Mouse (Mus musculus) R1 (cell line): ENCODE data around the gene Scrt2.

ENCODE experiments used
- DNase-seq: peaks from one replicate; pipeline ENCODE4 v3.0.0-alpha.2; 2018; ENCODE audit warnings: low read depth, low spot score

The Scrt2 gene

GRCm38 (mm10) chr2:152105318-152106224 lies 24.2 kb downstream of the Scrt2 start, which contains the start of gene Srxn1:
Gene Srxn1, plus strand, starts transcription at chr2:152105516.
- DNase-seq: peak; percentile 86

GRCm38 (mm10) chr2:152106225-152106595 lies 24.9 kb downstream of the Scrt2 start:
- DNase-seq: no peak

- DNase-seq: peak; percentile 42
These were observed 25.3 kb downstream of the Scrt2 start for GRCm38 (mm10) chr2:152106597-152106996.

GRCm38 (mm10) chr2:152108702-152109101 lies 27.4 kb downstream of the Scrt2 start:
- no peak for DNase-seq

GRCm38 (mm10) chr2:152109386-152109785 lies 28.1 kb downstream of the Scrt2 start:
- DNase-seq: no peak

- no peak for DNase-seq
These were observed 30.0 kb downstream of the Scrt2 start for GRCm38 (mm10) chr2:152111311-152111710.

GRCm38 (mm10) chr2:152111920-152112319 lies 30.6 kb downstream of the Scrt2 start:
- DNase-seq: peak; percentile 95

GRCm38 (mm10) chr2:152112490-152112889 lies 31.2 kb downstream of the Scrt2 start:
- DNase-seq: no peak

GRCm38 (mm10) chr2:152112970-152113369 lies 31.6 kb downstream of the Scrt2 start:
- DNase-seq: no peak

GRCm38 (mm10) chr2:152114057-152114975 lies 33.0 kb downstream of the Scrt2 start:
- DNase-seq: no peak

GRCm38 (mm10) chr2:152117694-152118093 lies 36.4 kb downstream of the Scrt2 start:
- no peak for DNase-seq

- no peak for DNase-seq
These were observed 38.0 kb downstream of the Scrt2 start for GRCm38 (mm10) chr2:152119228-152119865.

GRCm38 (mm10) chr2:152122896-152123295 lies 41.6 kb downstream of the Scrt2 start:
- no peak for DNase-seq

- peak; percentile 29 for DNase-seq
These were observed 47.3 kb downstream of the Scrt2 start for GRCm38 (mm10) chr2:152128597-152128996.

- DNase-seq: no peak
These were observed 48.4 kb downstream of the Scrt2 start for GRCm38 (mm10) chr2:152129778-152130177.

- peak; percentile 74 for DNase-seq
These were observed 50.7 kb downstream of the Scrt2 start for GRCm38 (mm10) chr2:152132016-152132415.

GRCm38 (mm10) chr2:152132691-152133090 lies 51.4 kb downstream of the Scrt2 start:
- DNase-seq: no peak

- no peak for DNase-seq
These were observed 58.1 kb downstream of the Scrt2 start for GRCm38 (mm10) chr2:152139191-152139987.

GRCm38 (mm10) chr2:152140941-152141340 lies 59.6 kb downstream of the Scrt2 start:
- peak; percentile 21 for DNase-seq

GRCm38 (mm10) chr2:152141491-152141890 lies 60.2 kb downstream of the Scrt2 start:
- peak; percentile 28 for DNase-seq

GRCm38 (mm10) chr2:152142046-152142445 lies 60.7 kb downstream of the Scrt2 start:
- peak; percentile 95 for DNase-seq
